Mouse (Mus musculus) midbrain, embryonic 13.5 days (tissue): Measurements from ENCODE around the gene Lmf1. TPM values are rescaled to one million over a fixed set of nuclear protein-coding genes. Genes with fewer than 3 reads are reported as not detected.

Experiments
- ATAC-seq: fragments of 200-750 bp; cut with Nextera tagmentation; 2 replicates; pipeline ENCODE4 v1.8.0; 2017; ENCODE audit warnings: mild to moderate bottlenecking, moderate TSS enrichment, moderate library complexity
- H3K27ac ChIP-seq: fragments of 300-500 bp; sonication (generic); 2 replicates; pipeline ENCODE4 v1.5.1; 2015; ENCODE audit warnings: inconsistent platforms, mild to moderate bottlenecking, moderate library complexity
- H3K27me3 ChIP-seq: fragments of 300-500 bp; sonication (generic); 2 replicates; pipeline ENCODE4 v1.6.1; 2015; ENCODE audit warnings: mild to moderate bottlenecking, inconsistent platforms
- H3K36me3 ChIP-seq: fragments of 300-500 bp; sonication (generic); 2 replicates; pipeline ENCODE4 v1.6.1; 2015; ENCODE audit warnings: mild to moderate bottlenecking, inconsistent platforms
- H3K4me1 ChIP-seq: fragments of 300-500 bp; sonication (generic); replicated peaks from 2 replicates; pipeline ENCODE4 v1.6.1; 2015; ENCODE audit warnings: inconsistent platforms
- H3K4me2 ChIP-seq: fragments of 300-500 bp; sonication (generic); replicated peaks from 2 replicates; pipeline ENCODE4 v1.6.1; 2015; ENCODE audit warnings: moderate library complexity, mild to moderate bottlenecking, inconsistent platforms
- H3K4me3 ChIP-seq: fragments of 300-500 bp; sonication (generic); replicated peaks from 2 replicates; pipeline ENCODE4 v1.5.1; 2015; ENCODE audit warnings: mild to moderate bottlenecking, inconsistent platforms
- H3K9ac ChIP-seq: fragments of 300-500 bp; sonication (generic); replicated peaks from 2 replicates; pipeline ENCODE4 v1.6.1; 2015; ENCODE audit warnings: mild to moderate bottlenecking, inconsistent platforms
- H3K9me3 ChIP-seq: fragments of 300-500 bp; sonication (generic); 2 replicates; pipeline ENCODE4 v1.6.1; 2016; ENCODE audit warnings: mild to moderate bottlenecking, inconsistent platforms
- WGBS: fragments of 180-500 bp; shearing (Covaris S2); methylation state at CpG from one replicate; pipeline ENCODE4 v1.1.7; 2015; 5-methylcytosine and 5-hydroxymethylcytosine counted together
- polyA plus RNA-seq: library from polyadenylated mRNA; unstranded; fragments of >200 nt; fragmentation: Nextera tagmentation; extraction: Ambion mirVana; gene quantifications from 2 replicates; pipeline ENCODE4 v1.2.1, GENCODE M21; 2015

Gene Lmf1
- polyA plus RNA-seq, result 20.6 and 22.9 TPM in 2 replicates

DNA sequence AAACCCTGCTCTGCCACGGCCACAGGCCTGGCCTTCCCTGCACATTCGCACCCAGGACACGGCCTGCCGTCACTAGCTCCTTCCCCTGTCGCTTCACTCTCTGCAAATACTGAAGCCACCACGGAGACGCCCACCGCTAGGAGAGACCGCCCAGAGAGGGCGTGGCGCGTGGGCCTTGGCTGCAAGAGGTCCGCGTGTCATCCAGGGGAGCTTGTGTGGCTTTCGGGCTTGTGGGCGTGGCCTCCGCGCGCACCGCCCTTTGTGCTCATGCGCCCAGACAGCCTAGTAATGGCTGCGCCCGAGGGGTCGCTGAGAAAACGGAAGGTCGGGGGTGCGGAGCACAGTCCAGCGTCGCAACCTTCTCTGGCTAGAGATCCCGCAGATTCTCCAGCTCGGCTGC lies at the start of gene Lmf1:
Gene Lmf1, plus strand, starts transcription at position 166 of the 400 bp plus-strand sequence.
- Histone ChIP-seq H3K36me3 (no peaks in the 10 kb centered on the region), H3K27me3 (peaks cover 3% of the 10 kb centered on the region; the same call in 1 of the 2 replicates), H3K4me3 (peak within 1 kb of the TSS; percentile 72), H3K4me2 (peak within 1 kb of the TSS; percentile 85), H3K27ac (peak within 1 kb of the TSS; percentile 76), H3K9me3 (no peaks in the 10 kb centered on the region), H3K9ac (peak within 1 kb of the TSS; percentile 85), H3K4me1 (peaks cover 44% of the 10 kb centered on the region)
- WGBS, result under 1% methylated on average over 31 of the region's 31 CpGs
- ATAC-seq, result peak; percentile 95

DNA sequence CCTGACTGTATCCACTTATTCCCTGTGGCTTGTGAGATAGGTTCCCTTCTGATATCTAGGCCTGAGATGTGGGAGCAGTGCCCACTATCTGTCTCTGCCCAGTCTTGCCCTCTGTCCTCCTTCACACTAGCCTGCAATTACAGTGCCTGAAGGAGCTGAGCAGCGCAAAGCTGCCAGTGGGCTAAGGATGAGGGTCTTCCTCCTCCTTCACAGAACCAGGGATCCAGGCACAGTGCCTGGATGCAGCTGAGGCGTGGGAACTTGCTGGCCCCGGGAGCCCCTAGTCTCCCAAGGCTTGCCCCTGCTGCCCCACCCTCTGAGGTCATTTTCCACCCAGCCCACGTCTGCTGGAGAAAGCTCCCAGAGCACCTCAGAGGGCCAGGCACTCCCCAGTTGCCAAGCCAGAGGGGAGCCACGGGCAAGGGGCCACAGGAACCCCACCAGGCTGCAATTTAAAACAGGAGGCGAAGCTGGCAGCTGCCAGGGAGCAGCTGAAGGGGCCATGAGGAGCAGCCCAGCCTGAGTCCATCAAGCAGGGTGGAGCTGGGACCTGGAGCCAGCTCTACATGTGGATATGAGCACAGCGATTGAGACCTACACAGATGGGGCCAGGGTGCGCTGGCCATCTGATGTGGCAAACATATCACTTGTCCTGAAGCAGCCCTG lies 48.4 kb upstream of the Lmf1 start:
- no peak for ATAC-seq
- Histone ChIP-seq H3K9ac (no peak overlapping the region), H3K4me1 (no peaks in the 10 kb centered on the region), H3K9me3 (no peaks in the 10 kb centered on the region), H3K27ac (no peak overlapping the region), H3K36me3 (no peaks in the 10 kb centered on the region), H3K4me2 (no peak overlapping the region), H3K27me3 (no peaks in the 10 kb centered on the region), H3K4me3 (no peak overlapping the region)
- WGBS, result 70% methylated on average over 8 of the region's 8 CpGs

DNA sequence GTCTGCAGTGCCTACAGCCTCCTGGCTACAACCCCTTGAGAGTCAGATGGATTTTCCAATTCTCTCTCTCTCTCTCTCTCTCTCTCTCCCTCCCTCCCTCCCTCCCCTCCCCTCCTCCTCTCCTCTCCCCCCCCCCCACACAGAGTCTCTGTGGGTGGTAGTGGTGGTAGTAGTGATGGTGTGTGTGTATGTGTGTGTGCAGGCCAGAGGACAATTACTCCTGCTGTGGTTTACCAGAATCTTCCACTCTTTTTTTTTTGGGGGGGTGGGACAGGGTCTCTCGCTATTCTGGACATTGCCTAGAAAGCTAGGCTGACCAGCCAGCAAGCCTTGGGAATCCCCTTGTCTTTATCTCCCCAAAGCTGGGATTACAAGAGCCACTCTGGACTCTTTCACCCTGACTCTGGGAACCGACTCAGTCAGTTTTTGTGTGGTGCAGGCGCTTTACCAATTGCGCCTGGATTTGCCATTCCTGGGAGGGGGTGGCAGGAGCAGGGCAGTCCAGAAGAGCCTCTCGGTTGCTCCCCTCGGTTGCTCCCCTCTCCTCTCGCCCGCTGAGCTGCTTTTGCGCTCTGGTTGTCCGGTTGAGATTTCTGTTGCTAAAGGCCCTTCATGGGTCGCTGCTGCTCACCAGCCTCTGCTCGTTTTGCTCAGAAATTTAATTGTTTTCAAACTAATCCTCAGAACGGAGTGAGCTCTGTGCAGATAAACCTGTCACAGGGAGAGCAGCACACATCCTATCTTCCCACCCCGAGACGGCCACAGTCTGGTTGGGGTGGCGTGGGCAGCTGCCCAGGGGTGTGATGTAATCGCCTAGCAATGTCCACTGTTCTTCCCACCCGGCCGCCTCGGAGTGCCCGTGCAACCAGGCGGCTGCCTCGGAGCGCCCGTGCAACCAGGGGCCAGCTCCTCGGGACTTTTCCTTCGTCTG lies 39.7 kb upstream of the Lmf1 start:
- peaks cover 17% of the 10 kb centered on the region for H3K4me1 ChIP-seq
- H3K27me3 ChIP-seq, result 0 out of 2 replicates have a peak, but pooled peaks cover 3% of the 10 kb centered on the region
- WGBS, result 6% methylated on average over 27 of the region's 27 CpGs
- peak overlapping the region; percentile 64 for H3K27ac ChIP-seq
- H3K9me3 ChIP-seq, result no peaks in the 10 kb centered on the region
- H3K36me3 ChIP-seq, result no peaks in the 10 kb centered on the region
- peak; percentile 62; the same call in 1 of the 2 replicates for ATAC-seq
- peak overlapping the region; percentile 9; the same call in 1 of the 2 replicates for H3K4me3 ChIP-seq
- H3K9ac ChIP-seq, result peak overlapping the region; percentile 44
- H3K4me2 ChIP-seq, result peak overlapping the region; percentile 47

DNA sequence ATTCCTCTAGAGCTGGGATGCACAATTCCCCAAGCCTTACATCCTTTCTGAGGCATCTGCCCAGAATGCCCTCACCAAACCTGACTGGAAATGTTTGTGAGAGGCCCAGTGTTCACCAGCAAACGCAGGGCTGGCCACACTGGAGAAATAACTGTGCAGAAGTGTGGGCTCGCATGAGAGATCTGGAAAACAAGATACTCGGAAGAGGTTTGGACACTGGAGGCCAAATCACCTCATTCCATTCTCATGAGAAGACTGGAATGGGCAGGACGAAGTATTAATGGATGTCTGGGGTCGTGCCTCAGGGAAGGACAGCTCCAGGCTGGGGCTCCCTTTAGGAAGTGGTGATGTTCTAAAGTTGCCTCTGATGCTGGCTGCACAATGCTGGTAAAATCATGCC lies 38.2 kb upstream of the Lmf1 start:
- Histone ChIP-seq H3K4me2 (no peak overlapping the region), H3K4me1 (peaks cover 17% of the 10 kb centered on the region), H3K27ac (no peak overlapping the region), H3K9me3 (no peaks in the 10 kb centered on the region), H3K4me3 (no peak overlapping the region), H3K36me3 (no peaks in the 10 kb centered on the region), H3K9ac (no peak overlapping the region), H3K27me3 (0 out of 2 replicates have a peak, but pooled peaks cover 3% of the 10 kb centered on the region)
- 83% methylated on average over 5 of the region's 5 CpGs for WGBS
- ATAC-seq, result no peak

DNA sequence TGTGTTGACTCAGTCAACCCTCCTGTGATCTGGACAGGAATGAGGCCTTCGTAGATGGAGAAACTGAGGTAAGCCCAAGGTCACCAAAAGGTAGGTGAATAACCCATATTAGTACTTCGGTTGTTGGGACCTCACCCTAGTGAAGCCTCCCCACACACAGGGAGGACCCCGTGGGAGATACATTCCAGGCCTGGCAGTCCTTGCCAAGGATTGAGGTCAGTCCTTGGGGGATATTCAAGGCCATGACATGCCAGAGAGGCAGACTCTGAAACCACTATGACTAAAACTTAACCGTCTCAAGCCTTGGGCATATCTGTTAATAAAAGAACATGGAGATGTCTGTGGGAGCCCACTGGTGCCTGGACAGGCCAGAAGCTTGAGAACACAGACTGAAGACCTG lies 37.1 kb upstream of the Lmf1 start:
- Histone ChIP-seq H3K4me3 (no peak overlapping the region), H3K4me2 (no peak overlapping the region), H3K9me3 (no peaks in the 10 kb centered on the region), H3K27ac (no peak overlapping the region), H3K27me3 (0 out of 2 replicates have a peak, but pooled peaks cover 3% of the 10 kb centered on the region), H3K36me3 (no peaks in the 10 kb centered on the region), H3K4me1 (peaks cover 17% of the 10 kb centered on the region), H3K9ac (no peak overlapping the region)
- WGBS, result 95% methylated on average over 4 of the region's 4 CpGs
- ATAC-seq, result no peak

DNA sequence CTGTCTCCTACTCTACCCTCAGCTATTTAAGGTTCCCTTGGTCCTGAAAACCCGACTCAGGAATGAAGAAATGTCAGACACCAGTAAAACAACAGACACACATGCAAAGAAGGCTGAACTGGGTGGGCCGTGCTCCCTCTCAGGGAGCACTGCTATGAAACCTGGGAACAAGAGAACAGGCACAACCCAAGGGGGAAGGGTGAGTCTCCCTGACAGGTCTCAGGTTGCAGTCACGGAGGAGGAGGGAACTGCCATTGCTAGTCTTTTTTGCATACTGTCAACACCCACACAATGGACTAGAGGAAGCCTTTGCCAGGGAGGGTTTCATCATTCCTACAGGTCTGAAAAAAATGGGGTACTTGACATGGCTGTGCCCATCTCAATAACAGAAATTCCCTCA lies 31.9 kb upstream of the Lmf1 start:
- ATAC-seq, result no peak
- no peaks in the 10 kb centered on the region for H3K9me3 ChIP-seq
- no peak overlapping the region for H3K9ac ChIP-seq
- 47% methylated on average over 3 of the region's 3 CpGs for WGBS
- H3K27me3 ChIP-seq, result peaks cover 2% of the 10 kb centered on the region; the same call in 1 of the 2 replicates
- H3K36me3 ChIP-seq, result no peaks in the 10 kb centered on the region
- H3K4me2 ChIP-seq, result no peak overlapping the region
- no peak overlapping the region for H3K27ac ChIP-seq
- H3K4me1 ChIP-seq, result no peaks in the 10 kb centered on the region
- H3K4me3 ChIP-seq, result no peak overlapping the region

DNA sequence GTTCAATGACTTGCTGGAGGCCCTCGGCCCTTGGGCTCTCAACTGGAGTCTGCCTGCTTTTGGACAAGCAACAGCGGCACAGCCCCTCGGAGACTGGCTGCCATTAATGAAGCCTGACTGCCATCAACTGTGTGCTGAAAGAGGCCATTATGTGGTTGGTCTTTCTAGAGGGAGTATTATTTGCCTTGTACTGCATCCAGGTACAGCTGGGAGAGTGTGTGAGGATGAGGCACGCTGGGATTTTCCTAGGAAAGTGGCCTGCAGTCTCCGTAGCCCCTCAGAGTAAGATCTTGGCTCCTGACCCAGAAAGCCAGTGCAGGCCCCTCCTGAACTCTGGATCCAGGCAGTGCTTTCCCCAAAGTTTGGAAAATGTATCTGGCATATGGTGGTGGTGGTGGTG lies 28.9 kb upstream of the Lmf1 start:
- H3K4me3 ChIP-seq, result no peak overlapping the region
- H3K4me1 ChIP-seq, result 0 out of 2 replicates have a peak, but pooled peaks cover under 1% of the 10 kb centered on the region
- H3K4me2 ChIP-seq, result no peak overlapping the region
- no peaks in the 10 kb centered on the region for H3K9me3 ChIP-seq
- no peak overlapping the region for H3K27ac ChIP-seq
- no peak overlapping the region for H3K9ac ChIP-seq
- WGBS, result 83% methylated on average over 5 of the region's 5 CpGs
- ATAC-seq, result no peak
- no peaks in the 10 kb centered on the region for H3K36me3 ChIP-seq
- H3K27me3 ChIP-seq, result peaks cover 3% of the 10 kb centered on the region

DNA sequence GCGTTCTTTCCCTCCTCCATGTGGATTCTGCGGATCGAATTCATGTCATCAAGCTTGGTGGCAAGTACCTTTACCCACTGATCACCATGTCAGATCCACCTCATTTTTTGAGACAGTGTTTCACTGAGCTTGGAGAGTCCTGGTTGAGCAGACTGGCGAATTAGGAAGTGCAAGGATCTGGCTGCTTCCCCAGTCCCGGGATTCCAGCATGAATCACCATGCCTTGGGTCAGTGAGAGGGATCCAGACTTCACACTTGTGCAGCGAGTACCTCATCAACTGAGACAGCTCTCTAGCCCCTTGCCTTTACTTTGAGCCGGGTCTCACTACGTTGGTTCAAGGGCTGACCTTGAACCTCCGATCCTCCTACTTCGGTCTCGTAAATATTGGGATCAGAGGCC lies 27.6 kb upstream of the Lmf1 start:
- peaks cover 13% of the 10 kb centered on the region for H3K4me1 ChIP-seq
- ATAC-seq, result no peak
- H3K9me3 ChIP-seq, result no peaks in the 10 kb centered on the region
- no peak overlapping the region for H3K9ac ChIP-seq
- H3K4me3 ChIP-seq, result no peak overlapping the region
- no peak overlapping the region for H3K4me2 ChIP-seq
- H3K36me3 ChIP-seq, result no peaks in the 10 kb centered on the region
- 90% methylated on average over 11 of the region's 11 CpGs for WGBS
- no peak overlapping the region for H3K27ac ChIP-seq
- peaks cover 7% of the 10 kb centered on the region for H3K27me3 ChIP-seq

DNA sequence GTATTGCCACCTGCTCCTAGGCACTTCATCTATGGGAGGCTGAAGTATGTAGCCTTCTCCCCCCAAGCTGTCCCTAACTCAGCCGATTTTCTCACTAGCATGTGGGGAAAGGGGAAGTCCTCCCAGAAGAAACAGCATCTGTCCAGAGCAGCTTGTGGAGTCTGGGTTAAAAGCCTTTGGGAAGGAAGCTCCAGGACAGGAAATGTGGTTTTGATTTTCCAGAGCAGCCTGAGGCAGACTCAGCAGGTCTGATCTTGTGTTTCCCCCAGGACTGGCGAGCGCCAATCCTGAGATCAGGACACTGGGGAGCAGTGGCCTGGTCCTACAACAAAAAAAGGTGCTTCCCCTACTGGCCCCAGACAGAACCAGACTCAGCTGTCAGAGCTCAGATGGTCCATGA lies 23.7 kb upstream of the Lmf1 start:
- no peak overlapping the region for H3K27ac ChIP-seq
- H3K9me3 ChIP-seq, result no peaks in the 10 kb centered on the region
- ATAC-seq, result no peak
- H3K4me3 ChIP-seq, result no peak overlapping the region
- H3K36me3 ChIP-seq, result no peaks in the 10 kb centered on the region
- no peak overlapping the region for H3K9ac ChIP-seq
- WGBS, result 61% methylated on average over 3 of the region's 3 CpGs
- no peak overlapping the region for H3K4me2 ChIP-seq
- H3K4me1 ChIP-seq, result peaks cover 33% of the 10 kb centered on the region
- peaks cover 7% of the 10 kb centered on the region for H3K27me3 ChIP-seq

DNA sequence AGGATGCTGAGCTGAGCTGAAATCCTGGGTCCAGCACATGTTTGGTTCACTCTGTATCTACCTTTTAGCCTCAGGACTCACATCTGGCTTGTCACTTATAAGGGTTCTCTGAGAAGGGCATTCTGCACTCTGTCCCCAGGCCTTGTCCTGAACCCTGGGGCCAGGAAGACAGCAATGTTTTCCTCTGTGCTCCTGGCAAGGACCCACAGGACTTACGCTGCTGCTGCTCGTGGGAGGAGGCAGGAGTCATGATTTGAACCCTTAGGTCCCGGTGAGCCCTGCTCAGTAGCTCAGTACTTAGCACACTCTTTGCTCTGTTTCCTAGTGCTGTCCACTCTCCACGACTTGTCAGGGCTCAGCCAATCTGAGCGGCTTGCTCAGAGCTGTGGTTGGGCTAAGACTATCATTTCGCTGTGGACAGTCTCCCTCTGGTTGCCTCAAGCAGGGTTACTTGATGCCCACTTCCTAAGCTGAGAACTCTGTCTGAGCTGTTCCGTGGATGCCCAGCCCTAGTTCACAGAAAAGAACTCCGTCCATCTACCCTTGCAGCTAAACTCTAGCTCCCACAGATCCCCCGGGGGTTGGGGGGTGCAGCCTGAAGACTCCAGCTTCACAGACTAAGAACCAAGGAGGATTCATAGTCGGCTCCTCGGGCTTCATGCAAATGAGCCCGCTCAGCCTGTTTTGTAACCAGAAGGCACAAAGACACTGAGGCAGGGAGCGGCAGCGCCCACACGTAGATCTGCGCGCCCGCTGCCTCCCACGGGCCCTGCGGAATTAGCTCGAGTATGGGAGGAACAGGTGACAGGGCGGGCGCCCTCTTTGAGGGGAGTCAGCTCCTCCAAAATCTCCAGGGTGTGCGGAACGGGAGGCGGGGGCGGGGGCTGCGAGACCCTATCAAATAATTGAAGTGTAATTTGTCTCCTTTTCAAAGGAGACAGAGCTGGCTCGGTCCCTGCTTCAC lies 22.9 kb upstream of the Lmf1 start:
- ATAC-seq, result peak; percentile 73
- peak overlapping the region; percentile 34 for H3K4me3 ChIP-seq
- 6% methylated on average over 29 of the region's 29 CpGs for WGBS
- peak overlapping the region; percentile 70 for H3K4me2 ChIP-seq
- peaks cover 7% of the 10 kb centered on the region for H3K27me3 ChIP-seq
- H3K36me3 ChIP-seq, result no peaks in the 10 kb centered on the region
- peaks cover 39% of the 10 kb centered on the region for H3K4me1 ChIP-seq
- H3K9ac ChIP-seq, result peak overlapping the region; percentile 63
- no peaks in the 10 kb centered on the region for H3K9me3 ChIP-seq
- peak overlapping the region; percentile 80 for H3K27ac ChIP-seq

DNA sequence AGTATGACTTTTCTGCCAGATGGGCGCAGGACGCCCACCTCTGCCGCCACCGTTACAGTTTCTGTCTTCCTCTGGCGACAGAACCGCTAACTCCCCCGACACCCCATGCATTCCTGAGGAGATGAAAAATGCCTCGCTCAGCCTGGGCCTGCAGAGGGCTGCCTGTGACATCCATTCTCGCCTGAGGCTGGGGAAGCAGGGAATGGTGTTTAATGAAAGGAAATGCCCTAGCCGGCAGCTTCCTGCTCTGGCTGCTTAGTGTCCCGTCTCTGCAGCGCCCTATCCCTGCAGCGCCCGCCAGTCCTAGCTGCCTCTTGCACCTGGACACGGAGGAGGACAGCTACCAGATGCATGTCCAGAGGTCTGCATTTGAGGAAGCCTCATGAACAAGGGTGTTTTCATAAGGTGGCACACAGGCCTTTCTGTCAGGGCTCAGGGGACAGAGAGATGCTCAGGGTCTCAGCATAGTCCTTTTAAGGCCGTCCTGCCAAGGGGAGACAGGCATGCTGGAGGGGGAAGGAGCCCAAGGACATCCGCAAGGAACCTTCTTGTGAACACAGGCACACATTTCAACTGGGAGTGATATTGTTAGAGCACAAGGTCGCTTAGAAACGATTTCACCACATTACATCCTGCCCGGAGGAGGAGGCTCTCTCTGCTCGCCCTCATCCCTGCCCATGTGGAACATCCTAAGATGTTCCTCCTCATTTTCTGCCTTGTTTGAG lies 22.1 kb upstream of the Lmf1 start:
- H3K4me1 ChIP-seq, result peaks cover 48% of the 10 kb centered on the region
- H3K4me3 ChIP-seq, result peak overlapping the region; percentile 34
- 14% methylated on average over 21 of the region's 21 CpGs for whole genome bisulfite sequencing
- peaks cover 7% of the 10 kb centered on the region for H3K27me3 ChIP-seq
- H3K27ac ChIP-seq, result peak overlapping the region; percentile 80
- ATAC-seq, result peak; percentile 71
- H3K36me3 ChIP-seq, result no peaks in the 10 kb centered on the region
- peak overlapping the region; percentile 63 for H3K9ac ChIP-seq
- no peaks in the 10 kb centered on the region for H3K9me3 ChIP-seq
- peak overlapping the region; percentile 70 for H3K4me2 ChIP-seq
